Mouse (Mus musculus): ENCODE results near the gene Map2k7. TPM values are rescaled to one million over a fixed set of nuclear protein-coding genes. Genes with fewer than 3 reads are reported as not detected.

Gene Map2k7
- polyA plus RNA-seq (2015; fragmentation: Nextera tagmentation; extraction: Ambion mirVana) = 30.6 and 33.6 TPM in 2 replicates

- WGBS = under 1% methylated on average over 64 of the region's 71 CpGs
- peaks cover 12% of the 10 kb centered on the region for H3K36me3 ChIP-seq (ENCODE audit: insufficient read depth, low read length)
- H3K9me3 ChIP-seq (ENCODE audit: low read length) = no peaks in the 10 kb centered on the region
- H3K4me3 ChIP-seq (ENCODE audit: low read length) = peak within 1 kb of the TSS; percentile 83
- H3K27ac ChIP-seq (ENCODE audit: low read length) = peak within 1 kb of the TSS; percentile 95
- peak within 1 kb of the TSS; percentile 70 for H3K4me2 ChIP-seq (replicated peaks; ENCODE audit: low read depth, low read length)
- ATAC-seq (ENCODE audit: low FRiP score, low TSS enrichment) = peak; percentile 95
- no peaks in the 10 kb centered on the region for H3K27me3 ChIP-seq (ENCODE audit: insufficient read depth, low read length)
- H3K4me1 ChIP-seq (ENCODE audit: insufficient read depth, low read length) = peaks cover 30% of the 10 kb centered on the region
- peak within 1 kb of the TSS; percentile 84 for H3K9ac ChIP-seq (replicated peaks; ENCODE audit: low read length)
Measured at GRCm38 (mm10) chr8:4238434-4239192, at the start of gene Map2k7, which contains the start of gene Gm49320. Gene Map2k7 (plus strand): TSS chr8:4238740. Gene Gm49320 (plus strand): TSS chr8:4238865.

- Histone ChIP-seq H3K9ac (replicated peaks; ENCODE audit: low read length) (no peak overlapping the region), H3K27me3 (ENCODE audit: insufficient read depth, low read length) (no peaks in the 10 kb centered on the region), H3K27ac (ENCODE audit: low read length) (no peak overlapping the region), H3K9me3 (ENCODE audit: low read length) (no peaks in the 10 kb centered on the region), H3K4me1 (ENCODE audit: insufficient read depth, low read length) (no peaks in the 10 kb centered on the region), H3K36me3 (ENCODE audit: insufficient read depth, low read length) (peaks cover 31% of the 10 kb centered on the region), H3K4me2 (replicated peaks; ENCODE audit: low read depth, low read length) (no peak overlapping the region), H3K4me3 (ENCODE audit: low read length) (no peak overlapping the region)
- no peak for ATAC-seq (ENCODE audit: low FRiP score, low TSS enrichment)
- WGBS = 29% methylated on average over 3 of the region's 3 CpGs
Measured at GRCm38 (mm10) chr8:4189031-4189722, 49.4 kb upstream of the Map2k7 start.

GRCm38 (mm10) chr8:4192305-4192704 is 46.2 kb upstream of the Map2k7 start:
- Histone ChIP-seq H3K4me3 (ENCODE audit: low read length) (no peak overlapping the region), H3K36me3 (ENCODE audit: insufficient read depth, low read length) (peaks cover 12% of the 10 kb centered on the region; the same call in 1 of the 2 replicates), H3K4me2 (replicated peaks; ENCODE audit: low read depth, low read length) (no peak overlapping the region), H3K4me1 (ENCODE audit: insufficient read depth, low read length) (no peaks in the 10 kb centered on the region), H3K27me3 (ENCODE audit: insufficient read depth, low read length) (no peaks in the 10 kb centered on the region), H3K9me3 (ENCODE audit: low read length) (no peaks in the 10 kb centered on the region), H3K9ac (replicated peaks; ENCODE audit: low read length) (no peak overlapping the region), H3K27ac (ENCODE audit: low read length) (no peak overlapping the region)
- 72% methylated on average over 5 of the region's 5 CpGs for WGBS
- ATAC-seq (ENCODE audit: low FRiP score, low TSS enrichment) = no peak

- Histone ChIP-seq H3K4me2 (replicated peaks; ENCODE audit: low read depth, low read length) (peak overlapping the region; percentile 14), H3K27ac (ENCODE audit: low read length) (no peak overlapping the region), H3K36me3 (ENCODE audit: insufficient read depth, low read length) (0 out of 2 replicates have a peak, but pooled peaks cover 8% of the 10 kb centered on the region), H3K4me1 (ENCODE audit: insufficient read depth, low read length) (no peaks in the 10 kb centered on the region), H3K9me3 (ENCODE audit: low read length) (no peaks in the 10 kb centered on the region), H3K4me3 (ENCODE audit: low read length) (no peak overlapping the region), H3K27me3 (ENCODE audit: insufficient read depth, low read length) (no peaks in the 10 kb centered on the region), H3K9ac (replicated peaks; ENCODE audit: low read length) (no peak overlapping the region)
- peak; percentile 84 for ATAC-seq (ENCODE audit: low FRiP score, low TSS enrichment)
- 9% methylated on average over 18 of the region's 18 CpGs for WGBS
Measured at GRCm38 (mm10) chr8:4192807-4193587, 45.5 kb upstream of the Map2k7 start.

- Histone ChIP-seq H3K27me3 (ENCODE audit: insufficient read depth, low read length) (no peaks in the 10 kb centered on the region), H3K4me1 (ENCODE audit: insufficient read depth, low read length) (no peaks in the 10 kb centered on the region), H3K4me2 (replicated peaks; ENCODE audit: low read depth, low read length) (peak overlapping the region; percentile 14), H3K9me3 (ENCODE audit: low read length) (no peaks in the 10 kb centered on the region), H3K36me3 (ENCODE audit: insufficient read depth, low read length) (0 out of 2 replicates have a peak, but pooled peaks cover 5% of the 10 kb centered on the region), H3K27ac (ENCODE audit: low read length) (no peak overlapping the region), H3K4me3 (ENCODE audit: low read length) (no peak overlapping the region), H3K9ac (replicated peaks; ENCODE audit: low read length) (no peak overlapping the region)
- WGBS = 41% methylated on average over 7 of the region's 7 CpGs
- ATAC-seq (ENCODE audit: low FRiP score, low TSS enrichment) = no peak; the same call in none of the 2 replicates
Measured at GRCm38 (mm10) chr8:4193588-4193894, 45.0 kb upstream of the Map2k7 start.

GRCm38 (mm10) chr8:4201321-4201720 is 37.2 kb upstream of the Map2k7 start:
- WGBS = 66% methylated on average over 2 of the region's 2 CpGs
- Histone ChIP-seq H3K27ac (ENCODE audit: low read length) (no peak overlapping the region), H3K4me1 (ENCODE audit: insufficient read depth, low read length) (peaks cover under 1% of the 10 kb centered on the region; the same call in 1 of the 2 replicates), H3K4me2 (replicated peaks; ENCODE audit: low read depth, low read length) (no peak overlapping the region), H3K4me3 (ENCODE audit: low read length) (no peak overlapping the region), H3K9ac (replicated peaks; ENCODE audit: low read length) (no peak overlapping the region), H3K9me3 (ENCODE audit: low read length) (no peaks in the 10 kb centered on the region), H3K27me3 (ENCODE audit: insufficient read depth, low read length) (peaks cover 14% of the 10 kb centered on the region), H3K36me3 (ENCODE audit: insufficient read depth, low read length) (no peaks in the 10 kb centered on the region)
- no peak for ATAC-seq (ENCODE audit: low FRiP score, low TSS enrichment)

- Histone ChIP-seq H3K4me1 (ENCODE audit: insufficient read depth, low read length) (peaks cover 11% of the 10 kb centered on the region; the same call in 1 of the 2 replicates), H3K27me3 (ENCODE audit: insufficient read depth, low read length) (peaks cover 14% of the 10 kb centered on the region), H3K27ac (ENCODE audit: low read length) (no peak overlapping the region), H3K9ac (replicated peaks; ENCODE audit: low read length) (peak overlapping the region; percentile 23), H3K36me3 (ENCODE audit: insufficient read depth, low read length) (peaks cover 14% of the 10 kb centered on the region; the same call in 1 of the 2 replicates), H3K4me3 (ENCODE audit: low read length) (peak overlapping the region; percentile 18), H3K9me3 (ENCODE audit: low read length) (peaks cover 6% of the 10 kb centered on the region; the same call in 1 of the 2 replicates), H3K4me2 (replicated peaks; ENCODE audit: low read depth, low read length) (peak overlapping the region; percentile 43)
- 24% methylated on average over 38 of the region's 38 CpGs for WGBS
- peak; percentile 17; the same call in 1 of the 2 replicates for ATAC-seq (ENCODE audit: low FRiP score, low TSS enrichment)
Measured at GRCm38 (mm10) chr8:4205246-4206123, 33.1 kb upstream of the Map2k7 start.

GRCm38 (mm10) chr8:4206182-4207015 is 32.1 kb upstream of the Map2k7 start:
- no peak overlapping the region for H3K27ac ChIP-seq (ENCODE audit: low read length)
- peak; percentile 29; the same call in 1 of the 2 replicates for ATAC-seq (ENCODE audit: low FRiP score, low TSS enrichment)
- H3K9ac ChIP-seq (replicated peaks; ENCODE audit: low read length) = peak overlapping the region; percentile 23
- peaks cover 14% of the 10 kb centered on the region for H3K27me3 ChIP-seq (ENCODE audit: insufficient read depth, low read length)
- H3K4me3 ChIP-seq (ENCODE audit: low read length) = peak overlapping the region; percentile 18
- H3K36me3 ChIP-seq (ENCODE audit: insufficient read depth, low read length) = peaks cover 14% of the 10 kb centered on the region; the same call in 1 of the 2 replicates
- 17% methylated on average over 44 of the region's 44 CpGs for WGBS
- peaks cover 6% of the 10 kb centered on the region; the same call in 1 of the 2 replicates for H3K9me3 ChIP-seq (ENCODE audit: low read length)
- H3K4me2 ChIP-seq (replicated peaks; ENCODE audit: low read depth, low read length) = peak overlapping the region; percentile 43
- H3K4me1 ChIP-seq (ENCODE audit: insufficient read depth, low read length) = peaks cover 11% of the 10 kb centered on the region; the same call in 1 of the 2 replicates
